Mouse (Mus musculus): ENCODE measurements at regions not wholly inside any gene's neighbourhood (a gene's known extent, or its start where the extent isn't known, plus 50 kb on each side); places are given as distances from the start of the nearest gene placed in this dataset.

DNA sequence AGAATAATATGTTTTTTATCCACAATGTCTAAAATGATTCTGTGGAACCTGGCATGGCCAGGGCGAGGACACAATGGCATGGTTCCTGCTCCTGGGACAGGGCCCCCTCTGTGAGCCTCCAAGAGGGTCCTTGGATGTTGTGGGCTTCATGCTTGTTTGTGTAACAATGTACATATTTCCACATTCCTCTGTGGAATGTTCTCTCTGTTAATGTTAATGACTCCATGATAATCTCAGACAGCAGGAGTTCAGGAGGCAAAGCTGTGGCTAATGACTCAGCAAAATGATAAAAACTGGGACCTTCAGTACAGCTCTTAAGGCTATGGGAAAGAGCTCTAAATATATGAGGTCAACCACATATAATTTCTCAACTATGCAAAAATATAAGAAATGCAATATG lies 858.3 kb upstream of the Slitrk1 start:
- TF ChIP-seq USF1 (IDR thresholded peaks at IDR 0.05; ENCODE audit: low read depth) (no peak), POLR2AphosphoS2 (IDR thresholded peaks at IDR 0.05; ENCODE audit: insufficient read length, low read depth) (no peak)
